Mouse (Mus musculus): ENCODE data around the gene Mstn.

Gene Mstn

GRCm38 (mm10) chr1:53085991-53086390 lies 24.6 kb downstream of the Mstn start:
- in situ Hi-C loops (cut with MseI, MboI) = no loop called here

DNA sequence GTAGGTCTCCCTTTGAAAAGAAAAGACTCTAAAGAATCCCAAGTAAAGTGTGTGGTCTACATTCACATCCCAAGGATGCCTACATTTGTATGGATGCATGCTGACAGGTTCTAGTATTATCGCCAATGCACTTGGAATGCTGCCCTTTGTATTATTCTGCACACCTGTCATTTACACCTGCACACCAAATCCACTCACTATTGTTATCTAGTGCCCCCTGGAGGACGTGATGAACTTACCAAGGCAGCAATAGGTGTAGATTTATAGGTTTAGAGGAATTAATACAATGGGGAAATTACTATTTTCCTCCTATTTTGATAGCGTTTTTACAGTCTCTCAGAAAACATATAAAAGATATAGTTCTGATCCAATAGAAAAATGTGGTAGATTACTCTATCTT lies 31.7 kb downstream of the Mstn start:
- in situ Hi-C loops (cut with MseI, MboI) = no loop called here

DNA sequence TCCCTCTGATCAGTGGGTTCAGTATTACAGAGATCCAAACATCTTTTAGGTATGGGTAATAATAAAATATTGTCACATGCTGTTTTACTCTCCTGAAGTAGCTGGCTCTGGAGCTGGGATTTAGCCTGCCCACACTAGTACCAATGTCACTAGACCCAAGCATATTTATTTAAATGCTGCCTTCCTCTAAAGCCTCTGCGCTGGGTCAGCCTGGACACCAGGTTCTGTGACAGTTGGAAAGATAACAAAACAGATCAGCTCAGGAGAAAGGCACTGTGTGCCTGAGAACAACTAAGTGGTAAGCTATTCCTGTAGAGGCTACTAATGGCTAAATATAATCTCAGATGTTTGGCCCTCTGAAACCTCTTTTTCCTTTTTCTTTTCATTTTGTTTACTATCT lies 49.1 kb downstream of the Mstn start:
- in situ Hi-C loops (cut with MseI, MboI) = no loop called here

All from mouse trophoblast stem cell (cell line).